Mouse (Mus musculus): Measurements from ENCODE around the gene Shc4.

- no peak for TF ChIP-seq CTCF (IDR thresholded peaks at IDR 0.05; ENCODE audit: low read depth, low read length)
- TF ChIP-seq POLR2A (IDR thresholded peaks at IDR 0.05; ENCODE audit: extremely low read depth, insufficient read depth, low read length) = no peak
Measured at GRCm38 (mm10) chr2:125581081-125581480, 142.9 kb downstream of the Shc4 start.

Data from liver, adult 2 months (tissue).